Mouse (Mus musculus) thymus, postnatal 25 days (tissue): ENCODE measurements around the gene Zfp365.

Experiments used
- DNase-seq: peaks from one replicate; pipeline ENCODE4 v3.0.0; 2022

Zfp365 gene

GRCm38 (mm10) chr10:67901179-67901578, 11.3 kb downstream of the Zfp365 start:
- DNase-seq: no peak

DNA sequence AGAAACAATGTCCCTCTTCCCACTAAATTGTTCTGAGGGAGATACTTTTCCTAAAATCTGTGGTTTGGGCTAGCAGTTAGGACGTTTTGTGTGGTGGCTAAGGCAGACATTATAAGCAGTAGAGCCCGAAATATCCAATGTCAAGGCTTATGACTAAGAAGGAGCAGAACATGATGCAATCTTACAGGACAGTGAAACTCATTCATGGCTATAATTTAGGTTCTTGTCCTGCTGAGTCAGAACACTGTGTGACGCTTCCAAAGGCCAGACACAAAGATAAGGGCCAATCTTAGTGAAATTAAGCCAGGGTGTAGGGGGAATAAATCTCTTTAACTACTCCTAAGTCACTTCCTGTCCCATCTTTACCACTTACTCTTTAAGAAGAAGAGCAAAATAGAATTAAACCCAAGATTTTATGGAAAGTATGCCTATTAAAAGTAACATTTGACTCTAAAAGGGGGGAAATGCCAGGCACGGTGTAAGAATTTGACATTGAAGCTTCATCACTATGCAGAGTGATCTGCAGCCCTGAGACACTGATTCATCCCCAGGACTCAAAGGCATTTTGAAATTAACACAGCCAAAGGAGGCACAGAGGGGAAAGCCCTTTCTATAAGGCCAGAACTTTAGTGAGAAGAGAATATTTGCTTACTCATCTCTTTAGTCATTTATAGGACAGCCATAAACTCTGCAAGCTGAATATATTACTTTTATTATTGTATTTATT, 13.3 kb downstream of the Zfp365 start:
- no peak for DNase-seq

DNA sequence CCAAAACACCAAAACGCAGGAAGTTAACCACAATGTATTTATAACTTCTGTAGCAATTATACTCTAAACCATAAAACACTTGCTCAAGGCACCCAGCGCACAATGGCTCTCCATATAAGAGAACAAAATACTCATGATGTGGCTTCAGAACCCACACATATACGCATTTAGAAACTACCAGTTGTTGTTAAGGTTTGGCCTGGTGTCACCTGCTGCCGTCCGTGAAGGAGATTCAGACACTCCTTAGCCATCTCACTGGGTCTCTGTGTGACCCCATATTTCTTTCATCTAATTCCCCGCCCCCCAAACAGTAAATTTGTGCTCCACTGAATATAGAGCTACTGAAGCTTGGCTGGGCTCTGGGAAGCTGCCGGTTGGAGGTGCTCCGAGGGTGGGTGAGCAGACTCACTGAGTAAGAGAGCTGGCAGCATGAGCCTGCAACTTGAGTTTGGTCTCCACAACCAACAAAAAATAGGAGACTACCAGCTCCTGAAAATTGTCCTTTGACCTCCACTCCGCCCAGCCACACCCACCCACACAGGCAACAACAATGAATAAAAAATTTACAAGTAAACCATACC, 14.0 kb downstream of the Zfp365 start:
- no peak for DNase-seq

DNA sequence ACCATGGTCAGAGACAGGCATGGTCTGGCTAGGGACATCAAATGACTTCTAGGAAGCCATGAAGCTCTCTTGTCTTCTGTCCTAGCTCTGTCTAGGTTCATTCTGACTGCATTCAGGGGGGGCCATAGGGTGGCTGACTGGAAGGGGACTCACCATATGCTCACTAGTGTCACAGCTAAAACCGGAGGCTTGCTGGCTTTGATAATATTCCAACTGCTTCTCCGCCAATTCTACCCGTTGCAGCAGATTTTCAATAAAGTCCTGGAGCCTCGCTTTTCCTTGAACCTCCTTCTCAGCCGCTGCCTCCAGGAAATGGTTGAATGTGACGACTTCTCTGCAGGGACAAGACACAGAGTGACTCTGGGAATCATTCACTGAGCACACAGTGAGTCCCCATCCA, 15.2 kb downstream of the Zfp365 start:
- no peak for DNase-seq

GRCm38 (mm10) chr10:67894683-67895082, 17.8 kb downstream of the Zfp365 start:
- DNase-seq: no peak

- DNase-seq: no peak
Observed at GRCm38 (mm10) chr10:67894059-67894458, 18.4 kb downstream of the Zfp365 start.

- DNase-seq: no peak
Observed at GRCm38 (mm10) chr10:67893226-67893625, 19.2 kb downstream of the Zfp365 start.

- no peak for DNase-seq
Observed at GRCm38 (mm10) chr10:67891126-67891525, 21.3 kb downstream of the Zfp365 start.

- peak; percentile 36 for DNase-seq
Observed at GRCm38 (mm10) chr10:67887971-67888370, 24.5 kb downstream of the Zfp365 start.

DNA sequence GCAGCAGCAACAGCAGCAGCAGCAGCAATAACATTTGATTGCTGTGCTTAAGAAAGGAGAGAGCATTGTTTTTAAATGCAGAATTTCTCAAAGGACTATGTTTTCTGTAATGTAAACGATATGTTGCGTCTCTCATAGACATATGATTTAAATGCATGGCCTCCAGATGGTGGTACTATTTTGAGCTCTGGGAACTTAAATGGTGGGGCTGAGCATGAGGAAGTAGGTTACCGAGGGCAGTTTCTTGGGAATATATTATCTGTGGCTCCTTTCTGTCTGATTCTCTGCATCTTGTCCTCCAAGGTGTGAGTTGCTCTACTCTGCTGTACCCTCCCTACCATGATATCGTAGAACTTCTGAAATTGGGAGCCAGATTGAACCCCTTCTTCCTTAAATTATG, 31.8 kb downstream of the Zfp365 start:
- DNase-seq: no peak

DNA sequence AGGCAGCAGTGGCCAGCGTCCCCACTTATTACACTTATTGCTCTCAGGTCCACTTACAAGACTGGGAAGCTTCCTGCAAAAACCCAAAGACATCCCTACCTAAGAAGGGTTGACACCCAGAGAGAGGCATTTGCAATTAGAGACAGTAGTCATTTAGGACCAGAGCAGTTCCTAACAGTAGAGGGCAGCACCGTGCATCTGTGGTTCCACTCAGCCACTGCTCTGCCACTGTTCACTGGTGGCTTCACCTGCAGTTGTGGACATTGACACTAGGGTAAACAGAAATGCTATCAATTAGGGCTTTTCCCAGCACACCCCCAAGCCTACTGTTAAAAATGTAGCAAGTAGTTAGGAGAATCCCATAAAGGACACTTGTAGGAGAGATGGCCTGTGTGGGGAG, 40.7 kb downstream of the Zfp365 start:
- peak; percentile 76 for DNase-seq

DNA sequence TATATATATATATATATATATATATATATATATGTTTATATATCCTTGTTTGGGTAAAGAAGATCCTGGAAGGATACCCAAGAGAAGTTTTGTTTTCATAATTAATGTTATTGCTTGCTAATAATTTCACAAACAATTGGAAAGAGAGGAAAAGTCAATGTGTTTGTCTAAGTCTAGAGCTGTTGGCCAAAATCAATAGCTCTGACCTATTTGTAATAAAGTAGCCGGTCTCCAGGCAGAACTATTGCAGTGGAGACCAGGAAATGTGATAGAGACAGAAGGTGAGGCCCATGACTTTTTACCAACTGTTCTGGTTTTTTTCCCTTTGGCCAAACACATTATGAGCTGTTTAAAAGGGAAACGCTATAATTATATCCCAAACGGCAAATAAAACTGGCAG, 44.2 kb downstream of the Zfp365 start:
- DNase-seq: no peak

GRCm38 (mm10) chr10:67865841-67866240, 46.6 kb downstream of the Zfp365 start:
- DNase-seq: no peak

GRCm38 (mm10) chr10:67865063-67865462, 47.4 kb downstream of the Zfp365 start:
- DNase-seq: no peak

DNA sequence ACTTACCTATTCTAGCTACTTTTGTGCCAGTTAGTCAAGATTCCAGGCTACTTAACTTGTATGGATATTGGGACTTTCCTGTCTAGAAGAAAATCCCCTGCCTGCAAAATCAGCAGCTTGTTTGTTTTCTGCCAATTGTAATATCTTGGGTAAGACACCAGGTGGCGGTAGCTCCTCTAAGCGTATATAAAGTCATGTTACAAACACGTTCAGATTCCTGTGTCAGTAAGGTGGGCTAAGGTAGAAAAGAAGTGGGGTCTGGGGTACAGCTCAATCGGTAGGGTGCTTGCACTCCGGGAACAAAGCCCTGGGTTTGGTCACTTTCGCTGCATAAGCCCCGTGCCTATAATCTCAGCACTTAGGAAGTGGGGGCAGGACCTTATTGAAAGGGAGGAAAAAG, 50.1 kb downstream of the Zfp365 start:
- DNase-seq: peak; percentile 32

- peak; percentile 69 for DNase-seq
Observed at GRCm38 (mm10) chr10:67858878-67859277, 53.6 kb downstream of the Zfp365 start.

- DNase-seq: no peak
Observed at GRCm38 (mm10) chr10:67857561-67857906, 54.9 kb downstream of the Zfp365 start.

GRCm38 (mm10) chr10:67856791-67857560, 55.5 kb downstream of the Zfp365 start:
- no peak for DNase-seq

- no peak for DNase-seq
Observed at GRCm38 (mm10) chr10:67855760-67856159, 56.7 kb downstream of the Zfp365 start.

DNA sequence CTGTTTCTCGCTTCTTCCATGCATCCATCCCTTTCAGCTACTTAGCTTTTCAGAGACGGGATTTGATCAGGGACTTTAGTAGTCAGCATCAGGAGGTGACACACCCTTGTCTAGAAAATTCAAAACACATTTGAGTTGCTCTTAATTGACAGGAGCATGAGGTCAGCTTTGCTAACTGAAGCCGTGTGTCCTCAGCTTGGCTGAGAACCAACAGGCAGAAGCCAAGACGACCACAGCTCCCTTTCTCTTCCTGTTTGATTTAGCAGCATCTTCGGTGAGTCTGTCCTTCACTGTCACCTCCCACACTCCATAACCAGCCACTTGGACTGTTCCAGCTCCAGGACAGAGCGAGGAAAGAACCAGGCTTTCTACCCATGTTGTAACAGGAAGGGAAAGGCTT, 60.1 kb downstream of the Zfp365 start:
- no peak for DNase-seq

GRCm38 (mm10) chr10:67851079-67851478, 61.4 kb downstream of the Zfp365 start:
- no peak for DNase-seq

GRCm38 (mm10) chr10:67846016-67846650, 66.3 kb downstream of the Zfp365 start:
- no peak for DNase-seq

DNA sequence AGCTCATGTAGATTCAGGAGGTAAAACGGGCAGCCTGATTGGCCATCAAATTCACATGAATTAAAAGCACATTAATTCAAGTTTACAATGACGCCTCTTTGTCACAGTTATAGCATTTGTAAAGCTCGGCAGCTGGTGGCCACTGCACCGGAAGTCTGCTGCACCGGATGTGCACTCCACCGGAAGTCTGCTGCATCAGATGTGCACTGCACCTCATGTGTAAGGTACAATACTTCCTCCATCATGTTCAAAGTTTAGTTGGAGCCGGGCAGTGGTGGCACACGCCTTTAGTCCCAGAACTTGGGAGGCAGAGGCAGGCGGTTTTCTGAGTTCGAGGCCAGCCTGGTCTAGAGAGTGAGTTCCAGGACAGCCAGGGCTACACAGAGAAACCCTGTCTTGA, 70.9 kb downstream of the Zfp365 start:
- no peak for DNase-seq

DNA sequence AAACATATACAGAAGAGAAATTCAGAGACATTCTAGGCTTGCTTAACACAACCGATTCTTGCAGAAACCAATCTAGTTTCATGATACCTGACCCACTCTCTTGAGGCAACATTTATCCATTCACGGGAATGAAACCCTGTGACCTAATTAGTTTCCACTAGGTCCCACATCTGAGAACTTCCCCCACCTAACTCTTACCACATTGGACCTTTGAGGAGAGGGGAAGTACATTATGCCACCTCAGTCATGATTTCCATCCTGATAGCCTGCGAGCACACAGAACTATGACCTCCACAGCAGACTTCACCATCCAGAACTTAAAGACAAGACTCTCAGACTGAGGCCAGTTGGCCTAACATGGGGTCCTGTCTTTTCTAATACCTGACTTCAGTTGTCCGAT, 71.7 kb downstream of the Zfp365 start:
- no peak for DNase-seq
